Mouse (Mus musculus) megakaryocyte, embryonic 14.5 days (primary cell): ENCODE measurements around the gene Ccdc78.

Source experiments
- FLI1 ChIP-seq: IDR thresholded peaks from 2 replicates; pipeline ENCODE4 v1.6.1; 2012; ENCODE audit warnings: low read length, inconsistent platforms, mixed read lengths
- GATA1 ChIP-seq: IDR thresholded peaks from 3 replicates; pipeline ENCODE4 v1.6.1; 2012; ENCODE audit warnings: mixed read lengths, low read length, inconsistent platforms, borderline replicate concordance

- TF ChIP-seq GATA1 (no peak), FLI1 (no peak)
Observed at GRCm38 (mm10) chr17:25828223-25828594, 41.8 kb downstream of the Ccdc78 start.
